Mouse (Mus musculus) telencephalon, adult 2 months (tissue): ENCODE results near the gene Celf5.

Experiments
- DNase-seq: peaks from one replicate; pipeline ENCODE4 v3.0.0-alpha.2; 2011; ENCODE audit warnings: low read depth, low spot score

Gene Celf5

GRCm38 (mm10) chr10:81414682-81415081 lies 67.8 kb downstream of the Celf5 start:
- DNase-seq: no peak

- DNase-seq: no peak
These were observed 68.9 kb downstream of the Celf5 start for GRCm38 (mm10) chr10:81413310-81414261.

- no peak for DNase-seq
These were observed 69.8 kb downstream of the Celf5 start for GRCm38 (mm10) chr10:81412586-81413309.

- DNase-seq: no peak
These were observed 70.8 kb downstream of the Celf5 start for GRCm38 (mm10) chr10:81411471-81412400.

- DNase-seq: no peak
These were observed 71.5 kb downstream of the Celf5 start for GRCm38 (mm10) chr10:81410981-81411380.

GRCm38 (mm10) chr10:81410350-81410749 lies 72.2 kb downstream of the Celf5 start:
- DNase-seq: no peak

GRCm38 (mm10) chr10:81409330-81409729 lies 73.2 kb downstream of the Celf5 start:
- no peak for DNase-seq
